Mouse (Mus musculus) C2C12 (cell line): ENCODE measurements around the gene Map4k5. TPM values are rescaled to one million over a fixed set of nuclear protein-coding genes. Genes with fewer than 3 reads are reported as not detected.

Experiments
- H3K27me3 ChIP-seq: one replicate; pipeline ENCODE4 v1.6.1; 2011; ENCODE audit not compliant: control insufficient read depth, insufficient read depth, insufficient read length
- H3K36me3 ChIP-seq: one replicate; pipeline ENCODE4 v1.6.1; 2011; ENCODE audit not compliant: control insufficient read depth, insufficient read depth
- H3K4me3 ChIP-seq: one replicate; pipeline ENCODE4 v1.5.1; 2011; ENCODE audit warnings: mild to moderate bottlenecking, control low read depth; ENCODE audit not compliant: poor library complexity, insufficient read depth, severe bottlenecking
- H3K79me2 ChIP-seq: one replicate; pipeline ENCODE4 v1.6.1; 2011; ENCODE audit not compliant: control insufficient read depth, insufficient read depth
- H3K79me3 ChIP-seq: one replicate; pipeline ENCODE4 v1.6.1; 2011; ENCODE audit warnings: low read depth, control low read depth
- H3ac ChIP-seq: one replicate; pipeline ENCODE3; 2011; ENCODE audit warnings: low read depth; ENCODE audit not compliant: control insufficient read depth, insufficient read length
- CEBPB ChIP-seq: IDR thresholded peaks from one replicate; pipeline ENCODE4 v1.6.1; 2011; ENCODE audit warnings: low read depth, mild to moderate bottlenecking, control low read depth, moderate library complexity
- CTCF ChIP-seq: IDR thresholded peaks from one replicate; pipeline ENCODE4 v1.5.1; 2011; ENCODE audit not compliant: control insufficient read depth, insufficient read depth, insufficient read length
- FOSL1 ChIP-seq: IDR thresholded peaks from one replicate; pipeline ENCODE4 v1.8.0; 2011; ENCODE audit warnings: mild to moderate bottlenecking, low read length; ENCODE audit not compliant: poor library complexity, insufficient read depth, severe bottlenecking
- MAX ChIP-seq: IDR thresholded peaks from one replicate; pipeline ENCODE4 v1.6.1; 2011; ENCODE audit warnings: mild to moderate bottlenecking, control low read depth
- MYOD1 ChIP-seq: IDR thresholded peaks from one replicate; pipeline ENCODE4 v1.6.1; 2011; ENCODE audit warnings: low read depth; ENCODE audit not compliant: control insufficient read depth, insufficient read length
- MYOG ChIP-seq: IDR thresholded peaks from one replicate; pipeline ENCODE4 v1.6.1; 2011; ENCODE audit not compliant: control insufficient read depth, insufficient read length; ENCODE audit errors: extremely low read depth
- USF1 ChIP-seq: IDR thresholded peaks from one replicate; pipeline ENCODE4 v1.6.1; 2011; ENCODE audit warnings: low read depth, mild to moderate bottlenecking, control low read depth, moderate library complexity
- polyA plus RNA-seq: library from polyadenylated mRNA; unstranded; fragments of >200 nt; fragmentation: generic; extraction: Trizol; gene quantifications from one replicate; pipeline ENCODE4 v1.2.1, GENCODE M21; 2012; ENCODE audit warnings: missing spikeins

Map4k5 gene
- polyA plus RNA-seq, 1 experiment: 8.3 TPM

GRCm38 (mm10) chr12:69803196-69803595 lies 89.8 kb downstream of the Map4k5 start:
- no peaks in the 10 kb centered on the region for H3K79me3 ChIP-seq
- no peak overlapping the region for H3ac ChIP-seq
- no peaks in the 10 kb centered on the region for H3K27me3 ChIP-seq
- H3K36me3 ChIP-seq: peaks cover 43% of the 10 kb centered on the region
- H3K79me2 ChIP-seq: no peaks in the 10 kb centered on the region
- no peak overlapping the region for H3K4me3 ChIP-seq
- TF ChIP-seq FOSL1 (no peak), CTCF (no peak), USF1 (no peak), CEBPB (no peak), MYOG (no peak), MYOD1 (no peak), MAX (no peak)

- Histone ChIP-seq H3K79me2 (no peaks in the 10 kb centered on the region), H3K79me3 (no peaks in the 10 kb centered on the region), H3K4me3 (no peak overlapping the region), H3ac (no peak overlapping the region), H3K36me3 (peaks cover 27% of the 10 kb centered on the region), H3K27me3 (no peaks in the 10 kb centered on the region)
- no peak for TF ChIP-seq MYOG
- TF ChIP-seq USF1: no peak
- TF ChIP-seq MAX: no peak
- no peak for TF ChIP-seq FOSL1
- no peak for TF ChIP-seq MYOD1
- no peak for TF ChIP-seq CTCF
- TF ChIP-seq CEBPB: no peak
Measured at GRCm38 (mm10) chr12:69800586-69800985, 92.4 kb downstream of the Map4k5 start.

- TF ChIP-seq CEBPB: no peak
- no peak for TF ChIP-seq USF1
- no peak for TF ChIP-seq MYOG
- no peak for TF ChIP-seq CTCF
- no peak for TF ChIP-seq FOSL1
- no peak for TF ChIP-seq MYOD1
- TF ChIP-seq MAX: no peak
- no peak overlapping the region for H3K4me3 ChIP-seq
- H3K36me3 ChIP-seq: no peaks in the 10 kb centered on the region
- H3K79me3 ChIP-seq: no peaks in the 10 kb centered on the region
- no peak overlapping the region for H3ac ChIP-seq
- H3K27me3 ChIP-seq: peaks cover 5% of the 10 kb centered on the region
- H3K79me2 ChIP-seq: no peaks in the 10 kb centered on the region
Measured at GRCm38 (mm10) chr12:69796311-69796710, 96.7 kb downstream of the Map4k5 start.

- Histone ChIP-seq H3K36me3 (no peaks in the 10 kb centered on the region), H3K79me3 (no peaks in the 10 kb centered on the region), H3K27me3 (peaks cover 5% of the 10 kb centered on the region), H3K4me3 (peak within 1 kb of the TSS; percentile 11), H3K79me2 (no peaks in the 10 kb centered on the region), H3ac (peak within 1 kb of the TSS; percentile 41)
- TF ChIP-seq USF1 (no peak), FOSL1 (no peak), CTCF (no peak), MAX (no peak), CEBPB (no peak), MYOG (no peak), MYOD1 (no peak)
Measured at GRCm38 (mm10) chr12:69790530-69791505, 102.2 kb downstream of the Map4k5 start, which contains the start of gene Cdkl1. Gene Cdkl1, minus strand, starts transcription at chr12:69791267.

GRCm38 (mm10) chr12:69789766-69790529 lies 103.1 kb downstream of the Map4k5 start:
- Histone ChIP-seq H3K36me3 (no peaks in the 10 kb centered on the region), H3ac (no peak overlapping the region), H3K79me3 (no peaks in the 10 kb centered on the region), H3K27me3 (peaks cover 5% of the 10 kb centered on the region), H3K4me3 (no peak overlapping the region), H3K79me2 (no peaks in the 10 kb centered on the region)
- no peak for TF ChIP-seq CTCF
- no peak for TF ChIP-seq USF1
- no peak for TF ChIP-seq MAX
- no peak for TF ChIP-seq CEBPB
- no peak for TF ChIP-seq MYOG
- no peak for TF ChIP-seq FOSL1
- no peak for TF ChIP-seq MYOD1
